Mouse (Mus musculus) ES-Bruce4 (cell line): ENCODE results near the gene Grid2ip. TPM values are rescaled to one million over a fixed set of nuclear protein-coding genes. Genes with fewer than 3 reads are reported as not detected.

Experiments
- H3K27ac ChIP-seq: 2 replicates; pipeline ENCODE4 v1.5.1; 2012; ENCODE audit warnings: low read length, inconsistent platforms; ENCODE audit not compliant: insufficient read depth
- H3K27me3 ChIP-seq: 2 replicates; pipeline ENCODE4 v1.6.1; 2012; ENCODE audit warnings: mild to moderate bottlenecking, low read length, inconsistent platforms; ENCODE audit not compliant: control insufficient read depth, poor library complexity, insufficient read depth, severe bottlenecking
- H3K36me3 ChIP-seq: 2 replicates; pipeline ENCODE4 v1.6.1; 2012; ENCODE audit warnings: inconsistent platforms, mild to moderate bottlenecking, low read length, moderate library complexity; ENCODE audit not compliant: control insufficient read depth, poor library complexity, insufficient read depth, severe bottlenecking
- H3K4me1 ChIP-seq: one replicate; pipeline ENCODE4 v1.8.1; 2011; ENCODE audit warnings: low read length; ENCODE audit not compliant: control insufficient read depth, insufficient read depth
- H3K4me3 ChIP-seq: 2 replicates; pipeline ENCODE4 v1.5.1; 2011; ENCODE audit warnings: low read depth, mild to moderate bottlenecking, low read length
- H3K9ac ChIP-seq: 2 replicates; pipeline ENCODE4 v1.6.1; 2012; ENCODE audit warnings: low read depth, mild to moderate bottlenecking, inconsistent platforms; ENCODE audit not compliant: poor library complexity, severe bottlenecking
- H3K9me3 ChIP-seq: replicated peaks from 2 replicates; pipeline ENCODE4 v1.6.1; 2012; ENCODE audit warnings: mild to moderate bottlenecking, low read length, inconsistent platforms; ENCODE audit not compliant: control insufficient read depth, poor library complexity, insufficient read depth, severe bottlenecking
- CTCF ChIP-seq: IDR thresholded peaks from one replicate; pipeline ENCODE4 v1.8.1; 2011; ENCODE audit warnings: low read depth, low read length
- EP300 ChIP-seq: IDR thresholded peaks from 2 replicates; pipeline ENCODE4 v1.6.1; 2011; ENCODE audit warnings: low read depth, low read length; ENCODE audit not compliant: insufficient read depth
- POLR2A ChIP-seq: IDR thresholded peaks from one replicate; pipeline ENCODE4 v1.8.1; 2011; ENCODE audit warnings: low read length; ENCODE audit not compliant: insufficient read depth
- polyA plus RNA-seq: library from polyadenylated mRNA; stranded (reverse); fragments of >200 nt; gene quantifications from 2 replicates; pipeline ENCODE4 v1.2.4, GENCODE M21; 2011; ENCODE audit warnings: low read depth; ENCODE audit not compliant: missing spikeins, insufficient read depth, insufficient read length

Gene Grid2ip
- polyA plus RNA-seq, 1 experiment: 0.57 TPM

- Histone ChIP-seq H3K4me1 (no peaks in the 10 kb centered on the region), H3K9ac (no peak overlapping the region), H3K27me3 (no peaks in the 10 kb centered on the region), H3K4me3 (no peak overlapping the region), H3K27ac (no peak overlapping the region), H3K9me3 (no peaks in the 10 kb centered on the region; the same call in 1 of the 2 replicates), H3K36me3 (no peaks in the 10 kb centered on the region)
- no peak for TF ChIP-seq POLR2A
- TF ChIP-seq EP300: 0 out of 2 replicates have a peak, but pooled peaks have one; percentile 52
- TF ChIP-seq CTCF: peak; percentile 93
Observed at GRCm38 (mm10) chr5:143434421-143434820, 77.3 kb downstream of the Grid2ip start.

- Histone ChIP-seq H3K36me3 (no peaks in the 10 kb centered on the region), H3K9me3 (no peaks in the 10 kb centered on the region), H3K4me1 (no peaks in the 10 kb centered on the region), H3K27me3 (no peaks in the 10 kb centered on the region), H3K4me3 (no peak overlapping the region), H3K9ac (no peak overlapping the region), H3K27ac (no peak overlapping the region)
- TF ChIP-seq EP300 (no peak), CTCF (no peak), POLR2A (no peak)
Observed at GRCm38 (mm10) chr5:143441298-143441697, 84.2 kb downstream of the Grid2ip start.

- Histone ChIP-seq H3K27ac (no peak overlapping the region), H3K27me3 (no peaks in the 10 kb centered on the region), H3K36me3 (no peaks in the 10 kb centered on the region), H3K4me1 (no peaks in the 10 kb centered on the region), H3K9ac (no peak overlapping the region), H3K4me3 (no peak overlapping the region), H3K9me3 (no peaks in the 10 kb centered on the region)
- TF ChIP-seq CTCF (no peak), EP300 (no peak), POLR2A (no peak)
Observed at GRCm38 (mm10) chr5:143441753-143442152, 84.6 kb downstream of the Grid2ip start.

Other genes starting within 250 kb of the Grid2ip start
- 46.9 and 51.6 TPM in 2 replicates for gene Rnf216, start 244.3 kb upstream of the Grid2ip start, polyA plus RNA-seq
- gene Olfr718-ps1, start 209.8 kb upstream of the Grid2ip start, polyA plus RNA-seq: 0.42 and 0.52 TPM in 2 replicates
- gene Rbak, start 176.6 kb upstream of the Grid2ip start, polyA plus RNA-seq: 6.5 and 7.9 TPM in 2 replicates
- gene Spdye4b, start 176.3 kb upstream of the Grid2ip start, polyA plus RNA-seq: not detected in 2 replicates
- gene Spdye4a, start 130.4 kb upstream of the Grid2ip start, polyA plus RNA-seq: not detected in 2 replicates
- 11.4 and 12.4 TPM in 2 replicates for gene Zfp12, start 122.2 kb upstream of the Grid2ip start, polyA plus RNA-seq
- gene Zfp316, start 87.3 kb upstream of the Grid2ip start, polyA plus RNA-seq: 2.3 and 2.8 TPM in 2 replicates
- 0.93 and 1.2 TPM in 2 replicates for gene Zfp853, start 63.7 kb upstream of the Grid2ip start, polyA plus RNA-seq
- 22.3 and 23.8 TPM in 2 replicates for gene E130309D02Rik, start 42.0 kb upstream of the Grid2ip start, polyA plus RNA-seq
- gene Zdhhc4, start 28.1 kb upstream of the Grid2ip start, polyA plus RNA-seq: 27.2 and 28.9 TPM in 2 replicates
- gene Kdelr2, start 46.5 kb downstream of the Grid2ip start, polyA plus RNA-seq: 80.1 and 80.4 TPM in 2 replicates
- gene Daglb, start 107.2 kb downstream of the Grid2ip start, polyA plus RNA-seq: 3.1 and 3.5 TPM in 2 replicates
- 278 and 296 TPM in 2 replicates for gene Rac1, start 170.7 kb downstream of the Grid2ip start, polyA plus RNA-seq